Mouse (Mus musculus) C3H10T1/2 (cell line): ENCODE data around the gene Arid3c. TPM values are rescaled to one million over a fixed set of nuclear protein-coding genes. Genes with fewer than 3 reads are reported as not detected.

ENCODE experiments used
- polyA plus RNA-seq, 2 experiments: library from polyadenylated mRNA; unstranded; fragments of >200 nt; fragmentation: generic; extraction: Trizol; gene quantifications; one replicate each; pipeline ENCODE4 v1.2.1; 2012; ENCODE audit warnings: missing spikeins in 2 of 2

Arid3c gene
- not detected for polyA plus RNA-seq

DNA sequence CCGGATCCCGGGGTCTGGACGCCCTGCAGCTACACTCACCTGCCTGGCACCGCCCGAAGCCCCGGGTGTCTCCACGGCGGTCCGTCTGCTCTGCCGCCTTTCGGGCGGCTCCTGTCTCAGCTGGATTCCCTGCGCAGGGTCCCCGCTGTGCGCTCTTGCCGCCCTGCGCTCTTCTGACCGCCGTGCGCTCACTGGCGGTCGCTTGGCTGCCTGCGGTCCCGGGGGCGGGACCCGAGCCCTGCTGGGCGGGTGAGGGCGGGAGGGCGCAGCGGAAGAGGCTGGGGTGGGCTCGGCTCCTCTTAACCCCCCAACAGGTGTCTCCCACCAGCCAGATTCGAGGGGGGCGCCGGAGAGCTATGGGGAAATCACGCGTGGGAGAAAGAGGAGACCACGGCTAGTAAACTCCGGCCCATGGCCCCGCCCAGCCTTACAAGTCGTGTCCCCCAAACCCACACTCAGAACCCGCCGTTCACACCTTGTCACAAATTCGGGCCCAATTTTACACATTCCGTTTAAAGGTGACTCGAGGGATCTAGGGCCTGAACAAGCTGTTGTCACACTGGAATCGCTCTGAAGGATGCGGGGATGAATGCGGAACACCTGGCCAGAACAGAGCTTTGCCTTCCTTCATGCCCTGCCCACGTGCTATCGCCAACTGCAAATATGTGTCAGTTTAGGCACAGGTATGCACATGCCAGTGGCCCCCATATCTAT, at the start of gene Arid3c:
Gene Arid3c, minus strand, starts transcription at position 91 of the 714 bp plus-strand sequence.

DNA sequence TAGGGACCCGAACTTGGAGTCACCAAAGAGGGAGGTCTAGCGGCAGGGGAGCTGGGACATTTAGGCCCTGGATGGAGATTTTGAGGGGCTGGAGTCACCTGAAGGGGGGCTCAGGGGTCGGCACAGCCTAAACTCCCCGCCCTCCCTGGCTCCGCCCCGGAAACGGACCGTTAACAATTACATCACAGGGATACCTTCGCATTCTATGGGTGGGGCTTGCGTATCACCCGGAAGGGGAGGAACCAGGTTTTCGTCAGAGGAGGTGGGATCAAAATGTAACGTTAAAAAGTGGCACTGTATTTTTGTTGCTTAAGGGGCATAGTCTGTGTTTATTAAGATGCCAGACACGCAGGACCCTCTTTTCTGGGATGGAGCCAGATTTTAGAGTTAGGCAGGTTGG, 43.1 kb upstream of the Arid3c start, which contains the start of gene Ccl27a:
Gene Ccl27a, minus strand, starts transcription at position 246 of the 400 bp plus-strand sequence.

DNA sequence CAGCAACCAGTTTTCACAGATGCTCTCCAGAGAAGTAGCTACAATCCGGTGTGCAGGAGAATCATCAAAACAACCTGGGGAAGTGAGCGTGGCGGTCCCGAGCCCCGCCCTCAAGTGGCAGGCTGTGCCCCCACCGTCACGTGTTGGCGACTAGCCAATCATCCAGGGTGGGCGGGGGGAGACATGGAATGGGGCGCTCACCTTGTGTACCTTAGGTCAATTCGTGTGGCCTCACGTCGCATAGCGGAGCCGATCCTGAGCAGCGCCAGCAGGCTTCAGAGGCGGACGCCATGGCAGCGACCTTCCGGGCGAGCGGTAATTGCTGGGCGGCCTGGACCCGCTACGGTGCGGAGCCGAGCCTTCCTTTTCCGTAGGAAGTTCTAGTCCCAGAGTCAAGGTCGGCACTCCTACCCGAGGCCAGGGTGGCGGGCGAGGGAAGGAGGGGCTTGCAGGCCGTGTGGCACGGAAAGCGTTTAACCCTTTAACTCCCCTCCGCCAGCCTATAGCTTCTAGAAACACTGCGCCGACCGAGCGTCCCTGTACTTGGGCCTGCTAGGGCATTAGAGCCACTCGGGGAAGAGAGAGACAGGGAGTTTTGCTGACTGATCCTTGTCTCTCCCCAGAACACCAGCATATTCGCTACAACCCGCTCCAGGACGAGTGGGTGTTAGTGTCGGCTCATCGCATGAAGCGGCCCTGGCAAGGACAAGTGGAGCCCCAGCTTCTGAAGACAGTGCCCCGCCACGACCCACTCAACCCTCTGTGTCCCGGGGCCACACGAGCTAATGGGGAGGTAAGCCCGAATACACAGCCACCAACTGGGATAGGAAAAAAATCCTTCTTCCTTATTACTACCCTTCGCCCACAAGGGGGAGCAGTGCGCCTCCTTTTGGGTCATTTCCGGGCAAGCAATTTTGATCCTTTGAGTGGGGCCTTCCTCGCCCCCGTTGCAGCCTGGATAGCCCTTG, 24.7 kb upstream of the Arid3c start, which contains the start of gene Sigmar1:
Gene Sigmar1, minus strand, starts transcription at position 820 of the 968 bp plus-strand sequence.

DNA sequence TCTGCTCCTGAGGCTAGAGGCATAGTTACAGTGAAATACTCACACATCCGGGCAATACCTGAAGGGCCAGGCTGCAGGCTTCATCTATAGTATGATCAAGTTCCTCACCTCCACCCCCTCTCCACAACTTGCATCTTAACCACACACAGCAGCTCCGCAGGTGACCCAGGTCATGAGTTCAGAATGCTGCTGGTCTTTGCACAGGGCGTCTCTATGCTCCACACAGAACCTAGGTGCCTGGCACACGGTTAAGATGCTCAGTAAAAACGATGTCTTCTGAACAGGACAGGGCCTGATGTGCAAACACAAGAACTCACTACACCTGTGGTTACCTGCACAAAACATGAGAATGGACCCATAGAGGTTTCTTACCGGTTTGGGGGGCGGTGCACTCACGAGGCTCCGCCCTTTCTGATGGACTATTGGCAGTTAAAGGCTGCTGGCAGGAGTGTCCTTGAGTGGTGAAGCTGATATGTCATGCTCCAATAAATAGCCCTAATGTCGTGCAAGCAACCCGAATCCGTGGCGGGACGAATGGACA, 23.9 kb upstream of the Arid3c start, which contains the start of gene Galt:
Gene Galt, plus strand, starts transcription at position 432 of the 541 bp plus-strand sequence.

DNA sequence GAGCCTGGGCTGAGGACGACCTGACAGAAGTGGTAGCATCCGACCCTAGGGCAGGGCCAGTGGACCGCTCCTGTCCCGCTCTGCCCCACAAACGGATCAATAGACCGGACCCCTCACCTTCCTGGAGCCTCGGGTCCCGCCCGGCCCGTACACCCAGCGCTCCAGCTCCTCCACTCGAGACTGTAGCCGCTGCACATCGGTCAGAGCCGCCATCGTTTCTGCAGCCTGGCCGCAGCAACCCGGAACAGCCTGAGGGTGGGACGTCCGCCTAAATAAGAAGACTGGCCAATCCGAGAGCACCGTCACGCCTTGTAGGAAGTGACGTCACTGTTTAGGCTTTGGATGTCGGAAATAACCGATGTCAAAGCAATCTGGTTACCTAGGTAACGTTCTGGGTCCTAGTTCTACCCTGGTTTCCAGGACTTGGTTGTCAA, 8.0 kb downstream of the Arid3c start, which contains the start of gene Dctn3:
Gene Dctn3, minus strand, starts transcription at position 253 of the 434 bp plus-strand sequence.

DNA sequence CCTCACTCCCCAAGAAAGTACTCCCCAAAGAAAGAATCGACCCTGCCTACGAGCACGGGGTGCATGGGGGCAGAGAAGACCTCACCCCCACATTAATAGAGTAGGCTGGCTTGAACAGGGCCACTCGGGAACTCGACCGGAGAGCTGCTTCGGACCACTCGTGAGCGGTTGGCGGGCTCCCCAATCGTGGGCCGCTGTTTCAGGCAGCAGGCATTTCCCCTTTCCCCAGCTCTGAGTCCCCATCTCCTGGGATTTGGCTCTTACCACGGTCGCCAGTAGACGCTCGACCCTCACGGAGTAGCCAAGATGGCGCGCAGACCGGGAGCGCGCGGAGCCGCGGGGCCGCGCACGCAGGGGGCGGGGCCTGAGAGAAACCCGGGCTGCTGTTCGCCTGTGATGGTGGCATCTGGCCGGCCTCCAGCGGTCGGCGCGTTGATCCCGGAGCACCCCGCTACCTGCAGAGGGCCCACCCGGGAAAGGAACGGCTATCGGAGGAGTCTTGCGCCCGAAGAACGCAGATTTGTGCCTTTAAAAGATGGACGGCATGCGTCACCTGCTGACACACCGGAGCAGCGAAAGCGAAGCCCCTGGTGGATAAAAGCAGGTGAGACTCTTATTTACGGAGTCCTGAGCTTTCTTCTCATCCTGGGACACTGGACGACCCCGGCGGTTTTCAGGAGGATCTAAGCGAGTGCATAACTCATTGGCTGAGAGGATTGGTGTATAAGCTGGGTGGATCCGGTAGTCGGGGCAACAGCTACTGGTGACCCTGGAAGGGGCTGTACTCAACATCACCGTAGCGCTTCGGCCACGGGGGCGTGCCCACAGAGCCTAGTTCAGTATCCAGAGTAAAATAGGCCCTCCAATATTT, 17.5 kb downstream of the Arid3c start, which contains the start of gene Rpp25l:
Gene Rpp25l, minus strand, starts transcription at position 338 of the 871 bp plus-strand sequence.

DNA sequence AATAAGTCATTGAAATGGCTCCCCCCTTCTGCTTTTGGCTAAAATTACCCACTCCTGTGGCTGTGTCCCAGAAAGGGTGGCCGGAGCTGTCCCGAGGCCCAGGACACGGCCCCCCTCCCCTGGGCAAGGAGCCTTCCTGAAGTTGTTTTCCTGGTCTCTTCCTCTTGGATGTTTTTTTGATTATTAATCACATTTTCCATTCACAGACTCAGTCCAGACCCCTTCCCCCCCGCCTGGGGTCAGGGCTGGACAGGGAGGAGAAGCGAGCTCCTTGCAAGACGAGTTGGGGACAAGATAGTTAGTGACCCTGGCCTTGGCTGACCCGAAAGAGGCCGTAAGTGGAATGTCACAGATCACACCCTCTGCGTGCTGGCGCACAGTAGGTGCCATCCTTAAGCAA, 31.2 kb downstream of the Arid3c start, which contains the start of gene Il11ra1:
Gene Il11ra1, plus strand, starts transcription at position 207 of the 400 bp plus-strand sequence.

DNA sequence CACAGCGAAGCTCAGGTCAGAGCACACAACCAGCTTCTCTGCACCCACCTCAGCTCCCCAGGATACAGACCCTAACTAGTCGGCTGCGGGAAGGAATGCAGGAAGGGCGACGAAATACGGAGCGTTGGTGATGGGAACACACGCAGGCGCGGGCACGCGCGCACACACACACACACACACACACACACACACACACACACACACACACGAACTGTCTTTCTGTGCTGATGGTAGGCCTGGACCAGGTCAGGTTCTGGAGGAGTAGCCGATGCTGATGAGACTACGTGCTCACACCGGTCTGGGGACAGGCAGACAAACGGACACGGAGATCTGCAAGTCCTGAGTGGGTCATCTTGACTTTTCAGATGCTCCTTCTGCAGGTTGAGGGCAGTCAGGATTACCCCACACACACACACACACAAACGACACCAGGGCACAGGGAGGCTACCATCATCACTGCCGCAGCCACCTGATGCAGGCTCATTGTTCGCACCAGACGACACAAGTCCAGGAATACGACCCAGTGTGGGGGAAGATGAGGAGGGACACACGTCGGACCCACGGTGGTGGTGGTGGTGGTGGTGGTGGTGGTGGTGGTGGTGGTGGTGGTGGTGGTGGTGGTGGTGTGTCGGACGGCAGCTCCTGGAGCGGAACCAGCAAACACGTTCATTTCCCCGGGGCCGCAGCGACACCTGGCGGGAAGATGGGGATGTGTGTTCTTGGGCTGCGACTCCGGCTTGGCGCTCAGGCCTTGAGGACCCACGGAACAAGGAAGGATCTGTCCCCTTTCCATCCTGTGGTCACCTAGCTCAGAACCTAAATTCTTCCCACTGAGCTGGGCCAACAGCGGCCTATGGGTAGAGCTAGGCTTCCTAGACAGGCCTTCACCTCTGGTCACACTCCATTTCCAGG, 33.8 kb downstream of the Arid3c start, which contains the start of gene Cntfr:
Gene Cntfr, minus strand, starts transcription at position 160 of the 912 bp plus-strand sequence.

Other genes starting within 250 kb of the Arid3c start
- gene AI464131, start 228.1 kb downstream of the Arid3c start, polyA plus RNA-seq, result 10 to 100 TPM in 1 of 2 experiments, 1 to 10 TPM in 1; 1.2 to 13.2 TPM
- gene 1110017D15Rik, start 213.8 kb downstream of the Arid3c start, polyA plus RNA-seq, result under 1 TPM; 0.32 to 0.42 TPM
- 1 to 10 TPM; 2.1 to 8.5 TPM for gene Fam219a, start 161.6 kb downstream of the Arid3c start, polyA plus RNA-seq
- not detected for gene Dnaic1, start 161.4 kb downstream of the Arid3c start, polyA plus RNA-seq
- gene Enho, start 90.8 kb downstream of the Arid3c start, polyA plus RNA-seq, result under 1 TPM; 0.49 to 0.90 TPM
- gene Cntfr, start 34.1 kb downstream of the Arid3c start, polyA plus RNA-seq, result under 1 TPM in 1 of 2 experiments, not detected in 1; 0.05 TPM
- 100 to 1,000 TPM in 1 of 2 experiments, 10 to 100 TPM in 1; 68.7 to 317 TPM for gene Il11ra1, start 31.2 kb downstream of the Arid3c start, polyA plus RNA-seq
- gene Rpp25l, start 17.6 kb downstream of the Arid3c start, polyA plus RNA-seq, result 10 to 100 TPM; 90.6 to 99.4 TPM
- gene Dctn3, start 8.0 kb downstream of the Arid3c start, polyA plus RNA-seq, result 100 to 1,000 TPM; 122 to 198 TPM
- 10 to 100 TPM; 20.2 to 55.7 TPM for gene Galt, start 24.1 kb upstream of the Arid3c start, polyA plus RNA-seq
- gene Sigmar1, start 25.0 kb upstream of the Arid3c start, polyA plus RNA-seq, result 100 to 1,000 TPM in 1 of 2 experiments, 10 to 100 TPM in 1; 77.0 to 110 TPM
- under 1 TPM in 1 of 2 experiments, not detected in 1; 0.30 TPM for gene Ccl27a, start 43.1 kb upstream of the Arid3c start, polyA plus RNA-seq
- not detected for gene Gm21541, start 172.5 kb upstream of the Arid3c start, polyA plus RNA-seq
- gene Gm20878, start 210.4 kb upstream of the Arid3c start, polyA plus RNA-seq, result not detected
- not detected for gene Fam205a4, start 234.9 kb upstream of the Arid3c start, polyA plus RNA-seq